Mouse (Mus musculus): ENCODE measurements around the gene Mrc1. TPM values are rescaled to one million over a fixed set of nuclear protein-coding genes. Genes with fewer than 3 reads are reported as not detected.

Mrc1 gene
- polyA plus RNA-seq, 1 experiment from 2014 or later, result 6.1 TPM

DNA sequence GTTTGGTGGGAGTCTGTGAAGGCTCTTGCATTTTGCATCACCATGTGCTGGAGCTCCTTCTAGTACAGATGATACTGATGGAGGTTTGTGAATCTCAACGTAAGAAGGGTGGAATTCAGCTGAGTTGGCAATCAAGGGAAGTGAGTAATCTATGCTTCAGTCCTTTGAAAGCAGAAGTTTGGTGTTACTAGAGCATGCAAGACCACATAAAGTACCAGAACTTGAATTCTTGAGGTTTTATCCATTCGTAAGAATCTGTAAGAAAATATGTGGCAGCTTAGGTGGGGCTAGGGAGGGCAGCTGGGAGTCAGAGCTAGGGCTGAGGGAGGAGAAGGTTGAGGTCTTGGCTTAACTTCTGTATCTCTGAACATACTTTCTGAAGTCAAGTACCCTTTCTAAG, 15.5 kb downstream of the Mrc1 start:
- Histone ChIP-seq H3K27ac (no peak overlapping the region), H3K9ac (no peak overlapping the region), H3K27me3 (no peaks in the 10 kb centered on the region), H3K9me3 (replicated peaks) (no peaks in the 10 kb centered on the region), H3K4me1 (replicated peaks) (no peaks in the 10 kb centered on the region), H3K4me2 (no peak overlapping the region), H3K36me3 (no peaks in the 10 kb centered on the region), H3K4me3 (replicated peaks) (no peak overlapping the region)
- no peak for ATAC-seq (ENCODE audit: low read depth)
- no peak for DNase-seq
- WGBS (ENCODE audit: insufficient replicate concordance), result 35% methylated on average over 2 of the region's 2 CpGs

DNA sequence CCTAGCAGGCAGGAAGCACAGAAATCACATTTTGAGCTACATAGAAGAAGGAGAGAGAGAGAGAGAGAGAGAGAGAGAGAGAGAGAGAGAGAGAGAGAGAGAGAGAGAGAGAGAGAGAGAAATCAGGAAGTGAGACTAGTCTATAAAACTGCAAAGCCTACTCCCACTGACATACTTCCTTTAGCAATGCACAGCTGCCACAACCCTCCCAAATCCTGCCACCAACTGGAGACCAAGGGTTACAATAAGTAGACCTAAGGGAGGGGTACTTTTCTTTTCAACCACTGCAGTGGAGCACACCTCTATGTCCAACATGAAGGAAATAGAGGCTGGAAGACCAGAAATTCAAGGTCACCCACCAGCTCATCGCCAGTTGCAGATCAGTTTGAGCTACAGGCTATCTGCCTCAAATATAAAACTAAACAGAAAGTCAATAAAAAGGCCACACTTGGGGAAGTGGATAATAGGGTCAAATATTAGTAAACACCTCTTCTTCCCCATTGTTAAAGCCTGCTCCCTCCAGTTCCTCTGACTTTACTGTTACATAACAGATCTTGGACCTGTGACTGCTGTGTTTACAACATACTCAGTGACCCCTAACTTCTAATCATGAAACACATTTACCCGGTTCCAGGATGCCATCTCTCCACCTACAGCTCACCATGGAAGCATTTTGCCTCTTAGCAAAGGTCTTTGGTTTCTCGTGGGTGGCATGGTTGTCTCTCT, 20.8 kb downstream of the Mrc1 start:
- ATAC-seq (ENCODE audit: low read depth) (no peak), DNase-seq (no peak)
- no peak overlapping the region for H3K9ac ChIP-seq
- H3K27ac ChIP-seq, result no peak overlapping the region
- H3K4me2 ChIP-seq, result no peak overlapping the region
- no peaks in the 10 kb centered on the region for H3K9me3 ChIP-seq (replicated peaks)
- H3K4me1 ChIP-seq (replicated peaks), result no peaks in the 10 kb centered on the region
- H3K36me3 ChIP-seq, result no peaks in the 10 kb centered on the region
- no peak overlapping the region for H3K4me3 ChIP-seq (replicated peaks)
- H3K27me3 ChIP-seq, result no peaks in the 10 kb centered on the region
- 62% methylated on average over 3 of the region's 3 CpGs for WGBS (ENCODE audit: insufficient replicate concordance)

DNA sequence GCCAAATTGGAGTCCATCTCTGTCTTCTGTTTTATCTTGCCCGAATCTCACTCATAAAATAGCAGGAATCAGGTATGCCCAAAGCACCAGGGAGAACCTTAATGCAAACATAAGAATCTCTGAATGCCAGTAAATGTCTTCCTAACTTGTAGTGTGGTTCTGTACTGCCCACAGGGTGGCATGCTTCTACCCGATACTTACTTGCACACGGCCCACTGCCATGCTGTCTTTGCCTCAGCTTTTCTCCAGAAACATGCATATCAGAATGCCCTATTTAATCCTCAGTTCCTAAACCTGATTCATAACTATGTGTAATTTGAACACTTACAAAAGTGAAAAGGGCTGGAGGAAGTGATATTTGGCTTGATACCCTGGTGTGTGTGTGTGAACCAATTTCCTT, 22.7 kb downstream of the Mrc1 start:
- DNase-seq, result no peak
- no peaks in the 10 kb centered on the region for H3K36me3 ChIP-seq
- no peak overlapping the region for H3K27ac ChIP-seq
- H3K27me3 ChIP-seq, result no peaks in the 10 kb centered on the region
- no peaks in the 10 kb centered on the region for H3K4me1 ChIP-seq (replicated peaks)
- no peak for ATAC-seq (ENCODE audit: low read depth)
- H3K4me3 ChIP-seq (replicated peaks), result no peak overlapping the region
- 63% methylated on average over 3 of the region's 3 CpGs for WGBS (ENCODE audit: insufficient replicate concordance)
- H3K9me3 ChIP-seq (replicated peaks), result no peaks in the 10 kb centered on the region
- no peak overlapping the region for H3K9ac ChIP-seq
- H3K4me2 ChIP-seq, result no peak overlapping the region

DNA sequence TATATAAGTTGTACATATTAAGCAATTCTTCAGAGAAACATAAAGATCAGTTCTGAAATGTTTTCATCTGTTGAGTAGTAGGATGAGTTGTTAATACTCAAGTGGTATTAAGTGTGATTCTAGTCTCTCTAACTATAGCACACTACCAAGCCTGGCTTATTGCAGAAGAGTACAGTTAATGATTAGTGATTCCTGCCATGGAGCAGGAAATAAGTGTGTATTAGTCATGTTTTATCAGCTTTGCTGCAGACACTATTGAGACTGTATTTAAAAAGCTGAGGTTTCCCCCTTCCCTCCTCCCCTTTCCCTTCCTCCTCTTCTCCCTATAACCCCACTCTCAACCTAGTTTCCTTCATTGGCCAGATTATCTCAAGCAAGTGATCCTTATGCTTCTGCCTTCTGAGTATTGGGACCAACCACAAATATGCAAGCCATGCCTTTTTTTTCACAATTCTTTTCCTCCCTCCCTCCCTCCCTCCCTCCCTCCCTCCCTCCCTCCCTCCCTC, 29.2 kb downstream of the Mrc1 start:
- Histone ChIP-seq H3K36me3 (no peaks in the 10 kb centered on the region), H3K4me3 (replicated peaks) (no peak overlapping the region), H3K9me3 (replicated peaks) (no peaks in the 10 kb centered on the region), H3K27ac (no peak overlapping the region), H3K9ac (no peak overlapping the region), H3K27me3 (no peaks in the 10 kb centered on the region), H3K4me1 (replicated peaks) (no peaks in the 10 kb centered on the region), H3K4me2 (no peak overlapping the region)
- DNase-seq, result no peak
- ATAC-seq (ENCODE audit: low read depth), result no peak

DNA sequence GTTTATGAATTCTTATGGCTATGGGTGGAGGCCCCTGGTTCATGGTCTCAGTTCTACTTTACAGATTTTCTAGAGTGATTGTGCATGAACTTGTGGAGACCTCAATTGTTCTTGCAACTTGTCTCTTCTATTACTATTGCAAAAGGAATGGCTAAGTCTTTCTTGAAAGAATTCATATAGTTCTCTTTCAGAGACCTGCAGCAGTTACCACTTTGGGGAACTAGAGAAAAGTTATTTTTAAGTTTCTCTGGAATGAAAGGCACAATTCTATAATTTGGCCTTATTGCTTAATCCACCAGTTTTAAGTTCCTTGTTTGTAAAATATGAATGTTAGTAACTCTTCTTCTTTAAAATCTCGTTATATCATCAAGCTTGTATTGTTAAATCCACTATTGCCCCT, 32.9 kb downstream of the Mrc1 start:
- 47% methylated on average over 1 of the region's 1 CpGs for WGBS (ENCODE audit: insufficient replicate concordance)
- no peak overlapping the region for H3K4me3 ChIP-seq (replicated peaks)
- H3K4me1 ChIP-seq (replicated peaks), result no peaks in the 10 kb centered on the region
- H3K36me3 ChIP-seq, result no peaks in the 10 kb centered on the region
- H3K9me3 ChIP-seq (replicated peaks), result no peaks in the 10 kb centered on the region
- ATAC-seq (ENCODE audit: low read depth), result no peak
- H3K27ac ChIP-seq, result no peak overlapping the region
- no peak overlapping the region for H3K9ac ChIP-seq
- DNase-seq, result no peak
- no peak overlapping the region for H3K4me2 ChIP-seq
- no peaks in the 10 kb centered on the region for H3K27me3 ChIP-seq

DNA sequence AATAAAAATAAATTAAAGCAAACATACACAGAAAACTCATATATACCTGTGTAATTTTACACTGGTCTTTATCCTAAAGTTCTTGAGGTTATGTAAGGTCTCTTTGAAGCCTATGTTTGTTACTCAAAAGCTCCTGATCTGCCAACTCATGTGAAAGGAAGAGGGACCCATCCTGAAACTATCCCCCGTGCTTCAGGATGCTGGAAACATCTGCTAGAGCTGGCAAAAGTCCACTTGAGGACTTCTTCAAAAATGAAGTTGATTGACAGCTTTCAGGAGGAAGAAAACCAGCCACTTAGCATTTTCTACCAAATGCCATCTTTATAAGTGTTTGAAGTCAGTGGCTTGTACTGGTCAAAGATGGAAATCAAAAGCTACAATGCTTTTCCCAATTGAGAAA, 40.0 kb downstream of the Mrc1 start:
- no peak for ATAC-seq (ENCODE audit: low read depth)
- no peak overlapping the region for H3K4me3 ChIP-seq (replicated peaks)
- WGBS (ENCODE audit: insufficient replicate concordance), result 28% methylated on average over 1 of the region's 1 CpGs
- no peaks in the 10 kb centered on the region for H3K4me1 ChIP-seq (replicated peaks)
- no peaks in the 10 kb centered on the region for H3K9me3 ChIP-seq (replicated peaks)
- no peak overlapping the region for H3K27ac ChIP-seq
- no peak overlapping the region for H3K4me2 ChIP-seq
- H3K27me3 ChIP-seq, result no peaks in the 10 kb centered on the region
- no peaks in the 10 kb centered on the region for H3K36me3 ChIP-seq
- DNase-seq, result no peak
- H3K9ac ChIP-seq, result no peak overlapping the region

DNA sequence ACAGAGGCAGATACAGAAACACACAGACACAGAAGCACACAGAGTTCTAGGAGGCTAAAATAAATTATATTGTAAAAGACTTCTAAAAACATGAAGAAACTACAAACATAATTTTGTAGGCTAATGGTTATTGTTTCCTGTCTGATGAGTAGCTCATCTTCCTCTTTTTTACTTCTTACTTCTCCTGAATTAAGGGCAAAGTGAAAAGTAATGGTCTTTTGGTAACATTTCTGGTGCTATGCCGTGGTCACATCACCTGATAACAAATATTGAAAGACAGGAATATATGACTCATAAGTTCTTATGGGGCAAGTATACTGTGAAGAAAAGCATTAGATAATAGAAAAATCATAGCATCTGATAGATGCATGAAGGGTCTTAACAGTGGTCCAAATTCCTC, 42.9 kb downstream of the Mrc1 start:
- no peaks in the 10 kb centered on the region for H3K27me3 ChIP-seq
- H3K9me3 ChIP-seq (replicated peaks), result no peaks in the 10 kb centered on the region
- H3K36me3 ChIP-seq, result no peaks in the 10 kb centered on the region
- DNase-seq, result no peak
- no peak overlapping the region for H3K4me2 ChIP-seq
- 44% methylated on average over 1 of the region's 1 CpGs for WGBS (ENCODE audit: insufficient replicate concordance)
- no peak for ATAC-seq (ENCODE audit: low read depth)
- H3K9ac ChIP-seq, result no peak overlapping the region
- H3K27ac ChIP-seq, result no peak overlapping the region
- H3K4me1 ChIP-seq (replicated peaks), result no peaks in the 10 kb centered on the region
- no peak overlapping the region for H3K4me3 ChIP-seq (replicated peaks)

DNA sequence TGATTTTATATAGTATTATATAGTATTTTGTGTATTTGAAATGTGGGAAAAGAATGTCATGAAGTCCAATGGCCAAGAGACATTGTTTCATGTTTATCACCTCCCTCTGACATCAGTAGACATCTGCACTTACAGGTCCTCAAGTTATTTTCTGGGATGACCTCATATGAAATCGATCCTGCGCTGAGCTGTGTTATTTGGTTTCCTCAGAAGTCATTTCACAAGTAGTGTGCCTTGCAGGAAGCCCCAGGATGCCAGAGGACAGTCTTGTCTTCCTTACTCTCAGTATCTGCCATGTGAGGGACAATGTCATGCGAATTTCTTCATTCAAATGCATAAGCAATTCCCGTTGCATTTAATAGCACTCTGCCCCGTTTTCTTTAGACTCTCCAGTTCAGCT, 46.6 kb downstream of the Mrc1 start:
- H3K36me3 ChIP-seq, result no peaks in the 10 kb centered on the region
- H3K27me3 ChIP-seq, result no peaks in the 10 kb centered on the region
- WGBS (ENCODE audit: insufficient replicate concordance), result 56% methylated on average over 5 of the region's 5 CpGs
- H3K27ac ChIP-seq, result no peak overlapping the region
- H3K4me3 ChIP-seq (replicated peaks), result no peak overlapping the region
- H3K4me1 ChIP-seq (replicated peaks), result no peaks in the 10 kb centered on the region
- DNase-seq (no peak), ATAC-seq (ENCODE audit: low read depth) (no peak)
- H3K9me3 ChIP-seq (replicated peaks), result no peaks in the 10 kb centered on the region
- no peak overlapping the region for H3K9ac ChIP-seq
- no peak overlapping the region for H3K4me2 ChIP-seq

DNA sequence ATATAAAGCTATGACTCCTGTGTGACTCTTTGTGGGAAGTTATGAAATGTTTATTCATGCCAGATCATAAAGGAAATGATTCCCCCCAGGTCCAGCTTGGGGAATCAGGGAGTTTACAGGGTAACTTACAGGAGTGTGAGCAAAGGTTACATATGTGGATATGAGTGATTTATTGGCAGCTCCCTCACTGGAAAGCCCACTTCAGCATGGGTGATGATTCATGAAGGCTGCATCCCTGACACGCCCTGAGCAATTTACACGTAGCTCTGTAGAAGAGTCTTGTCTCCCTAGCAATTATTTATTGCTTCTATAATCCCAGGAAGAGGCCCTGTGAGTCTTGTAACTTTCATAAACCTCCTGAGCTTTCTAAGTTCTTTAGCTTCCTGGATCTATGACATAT, 50.1 kb downstream of the Mrc1 start:
- H3K4me1 ChIP-seq (replicated peaks), result no peaks in the 10 kb centered on the region
- no peak overlapping the region for H3K27ac ChIP-seq
- H3K9ac ChIP-seq, result no peak overlapping the region
- H3K4me3 ChIP-seq (replicated peaks), result no peak overlapping the region
- H3K9me3 ChIP-seq (replicated peaks), result no peaks in the 10 kb centered on the region
- no peak overlapping the region for H3K4me2 ChIP-seq
- no peaks in the 10 kb centered on the region for H3K36me3 ChIP-seq
- WGBS (ENCODE audit: insufficient replicate concordance), result 65% methylated on average over 2 of the region's 2 CpGs
- DNase-seq (no peak), ATAC-seq (ENCODE audit: low read depth) (no peak)
- no peaks in the 10 kb centered on the region for H3K27me3 ChIP-seq

DNA sequence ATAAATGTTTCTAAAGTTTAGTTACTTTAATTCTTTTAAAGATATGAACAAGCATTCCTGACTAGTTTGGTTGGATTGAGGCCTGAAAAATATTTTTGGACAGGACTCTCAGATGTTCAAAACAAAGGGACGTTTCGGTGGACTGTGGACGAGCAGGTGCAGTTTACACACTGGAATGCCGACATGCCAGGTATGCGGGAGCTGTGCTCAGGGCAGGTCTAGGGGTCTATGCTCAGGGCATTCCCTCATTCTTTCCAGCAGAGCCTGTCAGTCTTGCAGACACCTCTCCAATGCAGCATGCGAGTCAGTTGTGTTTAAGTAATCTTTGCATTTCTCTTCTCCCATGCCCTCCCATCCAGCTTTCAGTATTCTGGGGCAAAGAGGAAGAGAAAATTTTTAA, 50.6 kb downstream of the Mrc1 start:
- H3K36me3 ChIP-seq, result no peaks in the 10 kb centered on the region
- H3K4me3 ChIP-seq (replicated peaks), result no peak overlapping the region
- H3K4me2 ChIP-seq, result no peak overlapping the region
- H3K4me1 ChIP-seq (replicated peaks), result no peaks in the 10 kb centered on the region
- H3K27me3 ChIP-seq, result no peaks in the 10 kb centered on the region
- 73% methylated on average over 6 of the region's 6 CpGs for whole genome bisulfite sequencing (ENCODE audit: insufficient replicate concordance)
- no peak overlapping the region for H3K27ac ChIP-seq
- no peak for ATAC-seq (ENCODE audit: low read depth)
- no peak overlapping the region for H3K9ac ChIP-seq
- no peak for DNase-seq
- no peaks in the 10 kb centered on the region for H3K9me3 ChIP-seq (replicated peaks)

DNA sequence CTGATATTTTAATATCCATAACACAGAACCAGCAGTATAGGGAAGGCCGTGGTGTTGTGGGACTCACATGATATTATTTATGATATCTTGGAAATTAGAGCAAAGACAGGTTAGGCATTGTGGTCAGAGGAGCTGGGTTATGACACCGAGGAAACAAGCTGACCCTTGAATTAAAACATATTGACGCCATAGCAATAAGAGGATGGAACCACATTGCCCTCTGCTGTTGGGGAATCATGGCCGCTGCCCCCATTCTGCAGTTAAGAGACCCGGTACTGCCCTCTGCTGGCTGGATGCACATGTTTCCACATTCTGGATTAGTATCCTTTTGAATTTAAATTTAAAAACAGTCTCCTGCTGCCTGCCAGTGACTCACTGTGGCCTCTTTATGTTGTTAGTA, 66.1 kb downstream of the Mrc1 start:
- Histone ChIP-seq H3K27ac (no peak overlapping the region), H3K36me3 (no peaks in the 10 kb centered on the region), H3K9me3 (replicated peaks) (no peaks in the 10 kb centered on the region), H3K4me3 (replicated peaks) (no peak overlapping the region), H3K4me1 (replicated peaks) (no peaks in the 10 kb centered on the region), H3K27me3 (no peaks in the 10 kb centered on the region), H3K4me2 (no peak overlapping the region), H3K9ac (no peak overlapping the region)
- 21% methylated on average over 5 of the region's 5 CpGs for WGBS (ENCODE audit: insufficient replicate concordance)
- DNase-seq (peak; percentile 40), ATAC-seq (ENCODE audit: low read depth) (0 out of 2 replicates have a peak, but pooled peaks have one; percentile 20)

DNA sequence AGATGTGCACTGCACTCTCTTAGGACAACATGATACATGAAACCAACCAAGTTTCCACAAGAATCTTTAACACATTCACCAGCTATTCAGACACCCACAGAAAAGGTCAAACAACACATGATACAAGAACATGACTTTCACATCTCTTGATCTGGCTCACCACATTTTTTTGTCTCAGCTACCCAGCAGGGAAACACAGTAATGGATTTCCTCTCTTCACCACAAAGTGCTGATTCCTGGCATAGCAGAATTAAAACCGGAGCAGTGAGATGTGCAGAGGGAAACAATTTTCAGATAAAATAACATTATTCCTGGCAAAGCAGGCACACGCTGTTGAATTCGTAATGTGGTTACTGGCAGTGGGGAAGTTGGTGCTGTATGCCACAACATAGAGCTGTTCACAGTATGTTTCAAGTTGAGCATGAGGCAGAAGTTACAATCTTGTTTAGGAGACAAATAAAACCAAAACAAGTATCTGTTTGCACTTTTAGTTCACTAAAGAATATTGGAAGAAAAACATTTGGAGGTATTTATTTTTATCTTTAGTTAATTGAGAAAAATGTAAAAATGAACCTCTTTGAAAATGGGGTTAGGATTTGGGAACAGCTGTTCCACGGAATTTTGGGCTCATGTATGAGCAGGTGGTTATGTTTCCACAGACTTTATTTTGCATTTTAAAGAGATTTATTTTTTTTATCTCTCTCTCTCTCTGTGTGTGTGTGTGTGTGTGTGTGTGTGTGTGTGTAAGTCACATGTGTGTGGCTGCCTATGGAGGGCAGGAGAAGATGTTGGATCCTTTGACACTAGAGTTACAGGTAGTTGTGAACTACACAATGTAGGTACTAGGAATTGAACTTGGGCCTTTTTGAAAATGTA, 83.6 kb downstream of the Mrc1 start:
- WGBS (ENCODE audit: insufficient replicate concordance), result 34% methylated on average over 4 of the region's 4 CpGs
- Histone ChIP-seq H3K27ac (no peak overlapping the region), H3K27me3 (no peaks in the 10 kb centered on the region), H3K9ac (no peak overlapping the region), H3K4me2 (no peak overlapping the region), H3K4me1 (replicated peaks) (no peaks in the 10 kb centered on the region), H3K9me3 (replicated peaks) (no peaks in the 10 kb centered on the region), H3K4me3 (replicated peaks) (no peak overlapping the region), H3K36me3 (no peaks in the 10 kb centered on the region)
- DNase-seq (no peak), ATAC-seq (ENCODE audit: low read depth) (no peak)

Data from liver, embryonic 13.5 days (tissue).